Mouse (Mus musculus): ENCODE measurements around the gene Cenpp. TPM values are rescaled to one million over a fixed set of nuclear protein-coding genes. Genes with fewer than 3 reads are reported as not detected.
"Not testable (repeated sequence)": the region's sequence is repeated elsewhere in the genome, so short reads cannot be mapped to it uniquely, and the experiment has no call there.

Cenpp gene
- polyA plus RNA-seq, 1 experiment from 2014 or later = 34.2 TPM

DNA sequence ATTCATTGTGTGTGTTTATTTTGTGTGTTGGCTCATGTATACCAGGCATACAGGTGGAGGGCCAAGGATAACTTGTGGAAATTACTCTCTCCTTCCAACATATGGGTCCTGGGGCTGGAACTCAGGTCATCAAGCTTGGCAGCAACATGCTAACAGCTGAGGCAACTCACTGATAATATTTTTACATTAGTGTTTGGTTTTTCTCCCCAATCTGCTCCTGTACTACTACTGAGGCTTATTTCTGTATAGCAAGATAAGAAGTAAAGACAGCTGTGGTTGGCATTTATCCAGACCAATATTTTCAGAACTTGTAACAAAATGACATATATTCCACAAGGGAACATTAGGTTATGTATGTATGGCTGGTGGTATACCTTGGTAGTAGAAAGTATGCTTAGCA is 34.2 kb downstream of the Cenpp start:
- H3K27me3 ChIP-seq (ENCODE audit: control insufficient read depth, insufficient read depth, low read length) = no peaks in the 10 kb centered on the region
- no peak overlapping the region for H3K4me3 ChIP-seq (ENCODE audit: low read depth, low read length)
- ATAC-seq (ENCODE audit: low FRiP score) (no peak), DNase-seq (ENCODE audit: low spot score) (no peak)
- H3K9ac ChIP-seq (ENCODE audit: low read depth, low read length) = no peak overlapping the region
- no peak overlapping the region for H3K4me2 ChIP-seq (replicated peaks; ENCODE audit: low read depth, low read length)
- H3K36me3 ChIP-seq (ENCODE audit: control insufficient read depth, insufficient read depth, low read length) = no peaks in the 10 kb centered on the region
- H3K9me3 ChIP-seq (ENCODE audit: control insufficient read depth, low read length) = no peaks in the 10 kb centered on the region
- no peaks in the 10 kb centered on the region for H3K4me1 ChIP-seq (replicated peaks; ENCODE audit: control insufficient read depth, insufficient read depth, low read length)
- H3K27ac ChIP-seq (ENCODE audit: low read depth, low read length) = no peak overlapping the region

DNA sequence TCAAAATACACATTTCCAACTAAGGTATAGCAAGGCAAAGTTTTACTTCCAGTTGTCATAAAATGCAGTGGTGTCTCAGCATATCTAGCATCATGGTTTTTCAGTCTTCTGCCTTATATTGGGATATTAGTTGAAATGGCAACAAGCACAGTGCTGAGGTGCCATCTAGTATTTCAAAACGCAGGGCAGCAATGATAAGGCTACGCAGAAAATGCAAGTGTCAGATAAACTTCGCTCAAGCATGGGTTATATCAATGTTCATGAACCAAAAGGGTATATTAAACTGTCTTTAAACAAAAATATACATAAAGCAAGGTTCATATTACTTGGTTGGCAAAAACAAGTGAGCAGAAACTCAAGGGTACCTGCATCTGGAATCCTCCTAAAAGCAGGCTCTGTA is 35.6 kb downstream of the Cenpp start:
- no peak overlapping the region for H3K9ac ChIP-seq (ENCODE audit: low read depth, low read length)
- ATAC-seq (ENCODE audit: low FRiP score) (no peak), DNase-seq (ENCODE audit: low spot score) (no peak)
- no peaks in the 10 kb centered on the region for H3K4me1 ChIP-seq (replicated peaks; ENCODE audit: control insufficient read depth, insufficient read depth, low read length)
- no peaks in the 10 kb centered on the region for H3K36me3 ChIP-seq (ENCODE audit: control insufficient read depth, insufficient read depth, low read length)
- H3K27ac ChIP-seq (ENCODE audit: low read depth, low read length) = no peak overlapping the region
- no peak overlapping the region for H3K4me2 ChIP-seq (replicated peaks; ENCODE audit: low read depth, low read length)
- 95% methylated on average over 3 of the region's 3 CpGs for WGBS
- no peak overlapping the region for H3K4me3 ChIP-seq (ENCODE audit: low read depth, low read length)
- no peaks in the 10 kb centered on the region for H3K9me3 ChIP-seq (ENCODE audit: control insufficient read depth, low read length)
- no peaks in the 10 kb centered on the region for H3K27me3 ChIP-seq (ENCODE audit: control insufficient read depth, insufficient read depth, low read length)

DNA sequence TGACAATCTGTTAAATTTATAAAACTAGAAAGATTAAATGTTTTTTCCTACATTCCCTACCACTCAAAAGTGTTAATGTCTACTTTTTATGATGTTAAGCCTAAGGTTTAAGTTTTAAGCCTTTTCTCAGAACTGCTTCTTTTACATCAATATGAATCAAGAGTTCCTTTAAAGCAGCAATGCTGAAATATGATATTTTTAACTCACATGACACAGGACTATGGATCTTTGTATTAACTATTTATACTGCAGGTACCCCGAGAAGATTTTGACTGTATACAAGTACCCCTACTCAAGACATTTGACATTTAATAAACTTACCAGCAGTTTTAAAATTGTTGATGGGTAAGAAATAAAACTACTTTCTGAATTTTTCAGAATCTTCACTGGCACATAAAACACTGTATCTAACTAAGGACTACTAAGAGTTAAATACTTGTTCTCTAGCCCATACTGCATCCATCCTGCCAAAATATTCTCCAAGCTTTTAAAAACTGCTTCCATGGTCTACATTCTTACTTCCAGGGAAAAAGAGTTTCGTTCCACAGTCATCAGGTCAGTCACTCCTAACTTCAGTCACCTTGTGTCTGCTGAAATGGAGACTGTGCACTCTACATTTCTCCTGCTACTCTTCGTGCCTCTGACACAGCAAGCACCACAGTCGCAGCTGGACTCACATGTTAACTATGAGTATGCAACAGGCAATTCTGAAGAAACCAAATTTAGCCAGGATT is 43.8 kb downstream of the Cenpp start:
- Histone ChIP-seq H3K4me1 (replicated peaks; ENCODE audit: control insufficient read depth, insufficient read depth, low read length) (no peaks in the 10 kb centered on the region), H3K36me3 (ENCODE audit: control insufficient read depth, insufficient read depth, low read length) (no peaks in the 10 kb centered on the region), H3K27me3 (ENCODE audit: control insufficient read depth, insufficient read depth, low read length) (no peaks in the 10 kb centered on the region), H3K4me2 (replicated peaks; ENCODE audit: low read depth, low read length) (no peak overlapping the region), H3K4me3 (ENCODE audit: low read depth, low read length) (no peak overlapping the region), H3K9me3 (ENCODE audit: control insufficient read depth, low read length) (no peaks in the 10 kb centered on the region), H3K27ac (ENCODE audit: low read depth, low read length) (no peak overlapping the region), H3K9ac (ENCODE audit: low read depth, low read length) (no peak overlapping the region)
- ATAC-seq (ENCODE audit: low FRiP score) (no peak), DNase-seq (ENCODE audit: low spot score) (no peak)
- WGBS = 79% methylated on average over 4 of the region's 4 CpGs

DNA sequence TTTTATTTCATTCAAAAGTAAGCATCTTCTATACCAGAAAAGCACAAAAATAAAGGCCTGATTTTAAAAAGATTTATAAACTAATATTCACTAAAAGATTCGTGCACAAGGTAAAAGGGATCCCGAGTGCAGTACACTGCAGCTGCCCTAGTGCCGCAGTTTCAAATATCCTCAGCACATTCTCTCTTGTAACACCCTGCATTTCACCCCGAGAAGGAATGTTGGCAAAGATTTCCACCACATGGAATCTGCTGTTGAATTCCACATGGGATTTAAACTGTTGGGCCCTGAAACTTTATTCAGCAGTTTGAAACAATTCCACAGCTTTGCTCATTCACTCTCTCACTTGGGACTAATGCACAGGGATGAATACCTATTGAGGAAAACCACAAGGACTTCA is 44.9 kb downstream of the Cenpp start, which contains the start of gene Ogn:
TSS of gene Ogn (plus strand) at position 333 of the 400 bp plus-strand sequence.
- no peak for ATAC-seq (ENCODE audit: low FRiP score)
- Histone ChIP-seq H3K4me3 (ENCODE audit: low read depth, low read length) (no peak within 1 kb of the TSS), H3K4me1 (replicated peaks; ENCODE audit: control insufficient read depth, insufficient read depth, low read length) (no peaks in the 10 kb centered on the region), H3K27ac (ENCODE audit: low read depth, low read length) (no peak within 1 kb of the TSS), H3K4me2 (replicated peaks; ENCODE audit: low read depth, low read length) (no peak within 1 kb of the TSS), H3K27me3 (ENCODE audit: control insufficient read depth, insufficient read depth, low read length) (no peaks in the 10 kb centered on the region), H3K9me3 (ENCODE audit: control insufficient read depth, low read length) (no peaks in the 10 kb centered on the region), H3K9ac (ENCODE audit: low read depth, low read length) (no peak within 1 kb of the TSS), H3K36me3 (ENCODE audit: control insufficient read depth, insufficient read depth, low read length) (no peaks in the 10 kb centered on the region)
- DNase-seq (ENCODE audit: low spot score) = peak; percentile 4
- WGBS = 79% methylated on average over 4 of the region's 4 CpGs

DNA sequence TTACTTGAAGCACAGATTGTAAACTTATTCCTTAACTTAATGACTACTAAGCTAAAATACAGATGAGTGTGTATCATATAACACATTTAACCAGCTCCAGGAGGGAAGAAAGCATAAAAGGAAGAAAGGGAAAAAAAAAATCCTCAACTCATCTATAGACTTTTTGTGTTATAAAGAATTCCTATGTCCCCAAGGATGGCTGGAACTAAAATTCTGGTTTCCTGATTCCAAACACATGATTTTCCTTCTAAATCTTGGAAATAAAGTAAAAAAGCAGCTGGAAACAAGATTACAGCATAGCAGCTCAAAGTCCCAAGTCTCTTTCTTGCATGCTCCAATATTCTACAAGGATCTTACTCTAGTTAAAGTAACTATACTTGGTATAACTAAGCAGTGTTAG is 49.0 kb downstream of the Cenpp start:
- no peak overlapping the region for H3K27ac ChIP-seq (ENCODE audit: low read depth, low read length)
- H3K9me3 ChIP-seq (ENCODE audit: control insufficient read depth, low read length) = no peaks in the 10 kb centered on the region
- H3K9ac ChIP-seq (ENCODE audit: low read depth, low read length) = no peak overlapping the region
- H3K4me1 ChIP-seq (replicated peaks; ENCODE audit: control insufficient read depth, insufficient read depth, low read length) = no peaks in the 10 kb centered on the region
- no peak for ATAC-seq (ENCODE audit: low FRiP score)
- no peak overlapping the region for H3K4me3 ChIP-seq (ENCODE audit: low read depth, low read length)
- H3K36me3 ChIP-seq (ENCODE audit: control insufficient read depth, insufficient read depth, low read length) = no peaks in the 10 kb centered on the region
- no peak for DNase-seq (ENCODE audit: low spot score)
- no peaks in the 10 kb centered on the region for H3K27me3 ChIP-seq (ENCODE audit: control insufficient read depth, insufficient read depth, low read length)
- no peak overlapping the region for H3K4me2 ChIP-seq (replicated peaks; ENCODE audit: low read depth, low read length)

DNA sequence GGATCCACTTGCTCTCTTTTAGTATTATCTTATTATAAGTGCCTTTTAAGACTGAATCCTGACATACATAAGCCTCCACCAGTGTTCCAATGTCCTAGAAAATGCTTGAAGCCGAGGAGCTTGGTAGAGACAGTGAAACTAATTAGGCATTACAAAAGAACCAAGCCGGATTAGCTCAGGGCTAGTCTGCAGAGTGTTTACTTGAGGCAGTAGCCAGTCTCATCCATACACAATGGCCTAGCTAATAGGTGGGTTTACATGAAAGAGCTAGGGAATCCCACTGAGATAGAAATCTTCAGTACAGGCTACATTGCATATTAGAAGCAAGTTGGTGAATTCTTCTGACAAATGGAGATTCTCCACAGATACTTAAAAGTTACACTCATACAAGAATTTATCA is 50.0 kb downstream of the Cenpp start:
- not testable (repeated sequence) for DNase-seq (ENCODE audit: low spot score); H3K4me3 ChIP-seq (ENCODE audit: low read depth, low read length); H3K27me3 ChIP-seq (ENCODE audit: control insufficient read depth, insufficient read depth, low read length); ATAC-seq (ENCODE audit: low FRiP score); H3K27ac ChIP-seq (ENCODE audit: low read depth, low read length); H3K4me2 ChIP-seq (replicated peaks; ENCODE audit: low read depth, low read length); H3K9me3 ChIP-seq (ENCODE audit: control insufficient read depth, low read length); H3K9ac ChIP-seq (ENCODE audit: low read depth, low read length); H3K36me3 ChIP-seq (ENCODE audit: control insufficient read depth, insufficient read depth, low read length); H3K4me1 ChIP-seq (replicated peaks; ENCODE audit: control insufficient read depth, insufficient read depth, low read length)
- WGBS = 73% methylated on average over 2 of the region's 2 CpGs

DNA sequence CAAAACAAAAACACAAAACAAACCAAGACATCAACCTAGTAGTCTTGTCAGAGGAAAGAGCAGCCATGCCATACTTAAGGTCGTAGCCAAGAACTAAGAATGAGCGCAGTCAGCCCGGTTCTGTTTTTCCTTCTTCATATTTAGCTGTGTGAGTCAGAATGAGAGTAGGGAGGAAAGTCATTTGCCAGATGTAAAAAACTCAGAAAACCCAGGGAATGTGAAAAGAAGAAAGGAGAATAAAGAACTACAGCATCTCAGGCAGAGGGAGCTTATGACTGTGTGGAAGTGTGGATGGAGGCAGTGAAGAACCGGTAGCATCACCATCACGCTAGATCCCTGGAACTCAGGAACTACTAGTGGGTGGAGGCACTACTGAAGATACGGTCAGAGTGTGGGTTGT is 66.5 kb downstream of the Cenpp start:
- no peak overlapping the region for H3K4me2 ChIP-seq (replicated peaks; ENCODE audit: low read depth, low read length)
- DNase-seq (ENCODE audit: low spot score) (no peak), ATAC-seq (ENCODE audit: low FRiP score) (no peak)
- H3K9ac ChIP-seq (ENCODE audit: low read depth, low read length) = no peak overlapping the region
- H3K36me3 ChIP-seq (ENCODE audit: control insufficient read depth, insufficient read depth, low read length) = no peaks in the 10 kb centered on the region
- no peak overlapping the region for H3K4me3 ChIP-seq (ENCODE audit: low read depth, low read length)
- no peaks in the 10 kb centered on the region for H3K9me3 ChIP-seq (ENCODE audit: control insufficient read depth, low read length)
- H3K27me3 ChIP-seq (ENCODE audit: control insufficient read depth, insufficient read depth, low read length) = no peaks in the 10 kb centered on the region
- H3K4me1 ChIP-seq (replicated peaks; ENCODE audit: control insufficient read depth, insufficient read depth, low read length) = no peaks in the 10 kb centered on the region
- WGBS = 96% methylated on average over 6 of the region's 6 CpGs
- H3K27ac ChIP-seq (ENCODE audit: low read depth, low read length) = no peak overlapping the region

DNA sequence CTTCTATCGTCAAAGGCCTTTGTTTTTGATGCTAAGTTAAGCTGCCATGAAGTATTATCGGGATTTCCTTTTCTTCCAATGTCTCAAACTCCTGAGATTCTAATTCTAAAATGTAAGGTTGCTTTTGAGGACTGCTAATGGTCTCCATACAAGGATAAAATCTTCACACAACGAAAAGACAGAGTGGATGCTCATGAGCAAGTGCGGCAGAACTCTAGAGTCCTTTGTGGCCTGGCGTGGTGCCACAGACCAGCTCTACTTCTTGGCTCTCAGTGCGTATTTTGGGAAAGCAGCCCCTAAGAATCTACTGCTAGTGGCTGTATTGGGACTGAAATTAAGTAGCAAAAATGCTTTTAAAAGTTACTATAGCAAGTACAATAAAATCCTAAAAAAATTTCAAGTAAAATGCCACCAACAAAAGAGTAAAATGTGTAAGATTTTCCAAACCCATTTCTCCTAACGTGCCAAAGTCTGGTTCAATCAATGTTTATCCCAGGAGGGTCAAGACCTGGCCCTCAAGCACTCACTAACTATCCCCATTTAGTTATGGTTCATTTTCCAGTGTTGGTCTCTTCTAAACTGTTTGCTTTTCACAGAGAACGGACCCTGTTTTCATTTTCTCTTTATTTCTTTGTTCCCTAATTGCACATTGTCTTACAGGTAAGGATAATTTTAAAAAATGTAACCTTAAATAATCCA is 68.1 kb downstream of the Cenpp start:
- Histone ChIP-seq H3K4me1 (replicated peaks; ENCODE audit: control insufficient read depth, insufficient read depth, low read length) (no peaks in the 10 kb centered on the region), H3K9ac (ENCODE audit: low read depth, low read length) (no peak overlapping the region), H3K9me3 (ENCODE audit: control insufficient read depth, low read length) (no peaks in the 10 kb centered on the region), H3K27me3 (ENCODE audit: control insufficient read depth, insufficient read depth, low read length) (no peaks in the 10 kb centered on the region), H3K4me3 (ENCODE audit: low read depth, low read length) (no peak overlapping the region), H3K36me3 (ENCODE audit: control insufficient read depth, insufficient read depth, low read length) (no peaks in the 10 kb centered on the region), H3K4me2 (replicated peaks; ENCODE audit: low read depth, low read length) (no peak overlapping the region), H3K27ac (ENCODE audit: low read depth, low read length) (no peak overlapping the region)
- WGBS = 90% methylated on average over 8 of the region's 8 CpGs
- ATAC-seq (ENCODE audit: low FRiP score) (no peak), DNase-seq (ENCODE audit: low spot score) (no peak)

DNA sequence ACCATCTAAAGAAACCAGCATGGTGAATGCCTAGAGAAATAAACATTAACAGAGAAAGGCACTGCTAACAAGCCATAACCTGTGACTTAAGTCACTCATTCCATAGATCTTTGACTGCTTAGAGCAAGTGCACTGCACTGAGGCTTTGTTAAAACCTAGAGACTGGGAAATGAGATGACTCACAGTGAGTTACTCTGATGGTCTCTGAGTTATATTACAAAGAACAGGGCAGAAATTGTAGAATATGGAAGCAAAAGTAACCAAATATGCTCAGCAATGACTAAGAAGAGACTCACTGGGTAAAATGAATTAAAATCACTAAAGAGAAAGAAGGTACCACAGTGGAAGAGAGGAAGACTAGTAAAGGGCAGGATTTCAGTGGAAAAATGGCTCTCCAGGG is 68.7 kb downstream of the Cenpp start:
- H3K9me3 ChIP-seq (ENCODE audit: control insufficient read depth, low read length) = no peaks in the 10 kb centered on the region
- no peaks in the 10 kb centered on the region for H3K4me1 ChIP-seq (replicated peaks; ENCODE audit: control insufficient read depth, insufficient read depth, low read length)
- no peak overlapping the region for H3K4me3 ChIP-seq (ENCODE audit: low read depth, low read length)
- no peaks in the 10 kb centered on the region for H3K36me3 ChIP-seq (ENCODE audit: control insufficient read depth, insufficient read depth, low read length)
- no peak for ATAC-seq (ENCODE audit: low FRiP score)
- no peaks in the 10 kb centered on the region for H3K27me3 ChIP-seq (ENCODE audit: control insufficient read depth, insufficient read depth, low read length)
- no peak for DNase-seq (ENCODE audit: low spot score)
- no peak overlapping the region for H3K4me2 ChIP-seq (replicated peaks; ENCODE audit: low read depth, low read length)
- no peak overlapping the region for H3K27ac ChIP-seq (ENCODE audit: low read depth, low read length)
- H3K9ac ChIP-seq (ENCODE audit: low read depth, low read length) = no peak overlapping the region
